Mouse (Mus musculus) limb, embryonic 15.5 days (tissue): ENCODE results near the gene Gm20388. TPM values are rescaled to one million over a fixed set of nuclear protein-coding genes. Genes with fewer than 3 reads are reported as not detected.

Experiments
- ATAC-seq: fragments of 200-750 bp; cut with Nextera tagmentation; 2 replicates; pipeline ENCODE4 v1.8.0; 2017; ENCODE audit warnings: low read depth, moderate TSS enrichment; ENCODE audit not compliant: insufficient number of reproducible peaks, low FRiP score, low TSS enrichment
- H3K27ac ChIP-seq: fragments of 300-500 bp; sonication (generic); 2 replicates; pipeline ENCODE4 v1.5.1; 2015; ENCODE audit warnings: moderate library complexity, mild to moderate bottlenecking, inconsistent platforms
- H3K27me3 ChIP-seq: fragments of 300-500 bp; sonication (generic); 2 replicates; pipeline ENCODE4 v1.6.1; 2015; ENCODE audit warnings: inconsistent platforms
- H3K36me3 ChIP-seq: fragments of 300-500 bp; sonication (generic); 2 replicates; pipeline ENCODE4 v1.6.1; 2015; ENCODE audit warnings: inconsistent platforms
- H3K4me1 ChIP-seq: fragments of 300-500 bp; sonication (generic); 2 replicates; pipeline ENCODE4 v1.6.1; 2015; ENCODE audit warnings: inconsistent platforms
- H3K4me2 ChIP-seq: fragments of 300-500 bp; sonication (generic); 2 replicates; pipeline ENCODE4 v1.6.1; 2015; ENCODE audit warnings: mild to moderate bottlenecking, inconsistent platforms
- H3K4me3 ChIP-seq: fragments of 300-500 bp; sonication (generic); 2 replicates; pipeline ENCODE4 v1.5.1; 2015; ENCODE audit warnings: mild to moderate bottlenecking, inconsistent platforms
- H3K9ac ChIP-seq: fragments of 300-500 bp; sonication (generic); 2 replicates; pipeline ENCODE4 v1.6.1; 2015; ENCODE audit warnings: inconsistent platforms
- H3K9me3 ChIP-seq: fragments of 300-500 bp; sonication (generic); 2 replicates; pipeline ENCODE4 v1.6.1; 2016; ENCODE audit warnings: inconsistent platforms
- WGBS: fragments of 180-500 bp; shearing (Covaris S2); methylation state at CpG from one replicate; pipeline ENCODE4 v1.1.7; 2015; 5-methylcytosine and 5-hydroxymethylcytosine counted together
- polyA plus RNA-seq: library from polyadenylated mRNA; unstranded; fragments of >200 nt; fragmentation: Nextera tagmentation; extraction: Ambion mirVana; gene quantifications from 2 replicates; pipeline ENCODE4 v1.2.1, GENCODE M21; 2015

The Gm20388 gene
- polyA plus RNA-seq, 1 experiment from 2014 or later = 4.9 TPM

DNA sequence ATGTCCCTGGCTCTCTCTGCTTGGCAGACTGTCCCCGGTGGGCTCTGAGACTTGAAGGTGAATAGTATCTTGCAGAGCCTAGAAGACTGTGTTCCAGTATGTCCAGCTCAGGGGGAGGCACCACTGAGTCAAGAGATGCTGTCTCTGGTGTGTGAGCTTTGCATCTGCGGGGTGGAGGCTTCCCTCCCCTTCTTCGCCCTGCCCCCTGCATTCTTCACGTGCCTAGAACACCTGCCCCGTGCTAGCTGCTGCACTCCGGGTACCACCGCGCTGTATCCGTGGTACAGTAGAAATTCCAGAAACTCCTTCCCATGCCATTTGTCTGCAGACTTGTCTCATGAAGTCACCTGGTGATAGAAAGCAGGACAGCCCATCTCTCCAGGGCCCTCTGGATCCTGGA is 2163.3 kb downstream of the Gm20388 start:
- ATAC-seq = no peak
- Histone ChIP-seq H3K9me3 (no peaks in the 10 kb centered on the region), H3K36me3 (no peaks in the 10 kb centered on the region), H3K27me3 (peaks cover 30% of the 10 kb centered on the region), H3K9ac (no peak overlapping the region), H3K27ac (no peak overlapping the region), H3K4me1 (peaks cover 6% of the 10 kb centered on the region; the same call in 1 of the 2 replicates), H3K4me2 (no peak overlapping the region), H3K4me3 (no peak overlapping the region)
- 52% methylated on average over 9 of the region's 9 CpGs for WGBS

DNA sequence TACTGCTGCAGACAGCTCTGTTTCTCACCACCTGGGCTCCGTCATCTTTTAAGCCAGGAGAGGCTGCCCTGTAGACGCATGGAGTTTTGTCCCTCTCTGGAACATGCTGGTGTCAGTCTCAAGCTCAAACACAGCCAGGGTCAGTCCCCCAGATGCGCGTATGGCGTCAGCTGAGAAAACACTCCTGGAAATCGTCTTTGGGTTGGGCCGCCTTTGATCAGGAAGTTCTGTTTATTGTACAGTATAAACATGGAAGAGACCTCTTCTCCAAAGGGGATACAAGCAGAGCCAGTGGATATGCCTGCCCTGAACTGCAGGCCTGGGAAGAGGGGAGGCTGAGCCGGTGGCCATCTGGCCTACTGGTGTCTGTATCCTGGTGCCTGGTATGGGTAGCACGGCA is 2163.8 kb downstream of the Gm20388 start:
- Histone ChIP-seq H3K4me1 (peaks cover 6% of the 10 kb centered on the region), H3K27ac (no peak overlapping the region), H3K36me3 (no peaks in the 10 kb centered on the region), H3K27me3 (peaks cover 30% of the 10 kb centered on the region), H3K9ac (no peak overlapping the region), H3K4me2 (no peak overlapping the region), H3K4me3 (no peak overlapping the region), H3K9me3 (no peaks in the 10 kb centered on the region)
- ATAC-seq = no peak
- WGBS = 58% methylated on average over 9 of the region's 9 CpGs

DNA sequence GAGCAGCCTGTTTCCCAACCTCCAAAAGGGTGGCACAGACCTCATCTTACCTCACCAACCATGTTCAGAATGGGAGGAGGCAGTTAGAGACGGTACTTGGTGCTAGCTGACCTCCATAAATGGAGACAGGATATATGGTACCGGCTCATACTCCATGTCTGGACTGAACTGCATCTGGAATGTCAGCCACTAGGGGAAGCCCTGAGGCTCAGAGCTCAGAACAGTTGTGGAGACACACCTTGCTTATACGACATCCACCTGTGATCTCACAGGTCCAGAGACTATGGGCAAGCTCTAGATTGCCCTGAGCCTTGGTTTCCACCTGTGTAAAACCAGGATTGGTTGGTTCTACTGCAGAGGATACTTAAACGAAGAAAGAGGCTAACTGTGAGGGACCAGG is 2164.3 kb downstream of the Gm20388 start:
- 69% methylated on average over 4 of the region's 4 CpGs for WGBS
- no peak overlapping the region for H3K4me3 ChIP-seq
- no peak overlapping the region for H3K27ac ChIP-seq
- H3K27me3 ChIP-seq = peaks cover 30% of the 10 kb centered on the region
- H3K9ac ChIP-seq = no peak overlapping the region
- H3K4me1 ChIP-seq = peaks cover 11% of the 10 kb centered on the region
- H3K9me3 ChIP-seq = no peaks in the 10 kb centered on the region
- no peak for ATAC-seq
- H3K36me3 ChIP-seq = no peaks in the 10 kb centered on the region
- H3K4me2 ChIP-seq = no peak overlapping the region

DNA sequence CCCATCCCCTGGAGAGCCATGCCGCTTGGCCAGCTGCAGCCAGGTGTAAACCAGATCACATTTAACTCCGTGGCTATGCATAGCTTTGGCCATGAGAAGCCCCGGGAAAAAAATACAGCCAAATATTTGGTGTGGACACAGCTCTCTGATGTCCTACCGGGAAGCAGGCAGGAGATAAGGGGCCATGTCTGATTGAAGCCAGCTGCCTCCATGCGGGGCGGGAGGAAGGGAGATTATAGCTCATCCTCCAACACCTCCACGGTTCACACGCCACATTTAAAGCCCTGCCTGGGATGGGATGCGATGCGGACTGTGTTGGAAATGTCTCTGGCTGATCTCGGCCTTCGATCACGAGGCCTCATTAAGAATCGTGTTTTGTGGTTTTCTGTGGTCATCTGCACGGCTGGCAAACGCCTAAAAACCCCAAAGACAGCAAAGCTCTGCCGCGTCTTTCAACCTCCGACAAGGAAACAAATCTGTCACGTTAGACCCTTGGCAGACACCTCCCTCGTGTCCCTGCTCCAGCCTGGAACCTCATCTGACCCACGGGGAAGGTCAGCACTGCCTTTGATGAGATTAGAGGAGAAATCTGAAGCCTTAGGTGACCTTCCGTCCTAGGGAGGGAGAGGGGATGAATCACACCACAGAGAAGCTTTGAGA is 2165.7 kb downstream of the Gm20388 start:
- H3K27ac ChIP-seq = no peak overlapping the region
- 31% methylated on average over 23 of the region's 23 CpGs for WGBS
- peaks cover 30% of the 10 kb centered on the region for H3K27me3 ChIP-seq
- no peaks in the 10 kb centered on the region for H3K9me3 ChIP-seq
- no peaks in the 10 kb centered on the region for H3K36me3 ChIP-seq
- H3K9ac ChIP-seq = no peak overlapping the region
- no peak for ATAC-seq
- H3K4me3 ChIP-seq = no peak overlapping the region
- peaks cover 22% of the 10 kb centered on the region for H3K4me1 ChIP-seq
- H3K4me2 ChIP-seq = no peak overlapping the region

DNA sequence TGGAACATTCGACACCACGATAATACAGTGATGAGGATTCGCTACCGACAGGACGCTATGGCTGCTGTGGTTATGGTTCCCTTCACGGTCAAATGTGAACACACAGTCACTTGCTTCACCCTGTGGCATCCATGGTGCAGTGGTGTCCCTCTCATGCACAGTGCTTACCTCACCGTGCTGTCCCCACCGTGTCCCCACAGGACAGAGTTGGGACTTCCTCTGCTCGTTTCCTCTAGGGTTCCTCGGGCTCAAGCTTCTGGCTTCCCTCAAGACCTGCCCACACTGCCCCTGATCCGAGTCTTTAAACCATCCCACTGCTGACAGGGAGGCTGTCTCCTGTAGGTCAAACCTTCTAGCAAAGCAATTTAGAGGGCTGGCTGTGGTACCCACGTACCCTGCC is 2167.7 kb downstream of the Gm20388 start:
- Histone ChIP-seq H3K4me2 (no peak overlapping the region), H3K9ac (no peak overlapping the region), H3K27ac (no peak overlapping the region), H3K4me3 (no peak overlapping the region), H3K27me3 (peaks cover 32% of the 10 kb centered on the region), H3K36me3 (no peaks in the 10 kb centered on the region), H3K9me3 (no peaks in the 10 kb centered on the region), H3K4me1 (peaks cover 22% of the 10 kb centered on the region)
- WGBS = 79% methylated on average over 12 of the region's 12 CpGs
- ATAC-seq = no peak

DNA sequence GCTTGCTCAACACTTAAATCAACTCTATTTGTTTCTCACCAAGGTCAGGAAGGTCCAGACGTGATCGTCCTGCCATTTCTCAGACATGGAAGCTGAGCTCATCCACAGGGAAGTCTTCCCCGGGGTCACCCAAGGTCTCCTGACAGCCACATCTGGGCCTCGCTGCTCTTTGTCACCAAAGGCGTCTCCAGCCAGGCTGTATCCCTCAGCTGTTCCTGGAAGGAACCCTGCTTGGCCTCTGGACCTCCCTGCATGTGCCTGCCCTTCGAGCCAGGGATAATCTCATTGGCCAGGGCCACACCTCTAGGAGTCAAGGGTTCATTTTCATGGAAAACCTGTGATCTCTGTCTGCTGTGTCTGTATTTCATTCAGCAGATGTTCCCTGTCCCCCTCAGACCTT is 2168.5 kb downstream of the Gm20388 start:
- H3K9ac ChIP-seq = no peak overlapping the region
- peaks cover 35% of the 10 kb centered on the region for H3K27me3 ChIP-seq
- no peak for ATAC-seq
- H3K27ac ChIP-seq = no peak overlapping the region
- no peaks in the 10 kb centered on the region for H3K36me3 ChIP-seq
- peaks cover 22% of the 10 kb centered on the region for H3K4me1 ChIP-seq
- H3K4me2 ChIP-seq = no peak overlapping the region
- WGBS = 49% methylated on average over 6 of the region's 6 CpGs
- H3K4me3 ChIP-seq = no peak overlapping the region
- no peaks in the 10 kb centered on the region for H3K9me3 ChIP-seq

DNA sequence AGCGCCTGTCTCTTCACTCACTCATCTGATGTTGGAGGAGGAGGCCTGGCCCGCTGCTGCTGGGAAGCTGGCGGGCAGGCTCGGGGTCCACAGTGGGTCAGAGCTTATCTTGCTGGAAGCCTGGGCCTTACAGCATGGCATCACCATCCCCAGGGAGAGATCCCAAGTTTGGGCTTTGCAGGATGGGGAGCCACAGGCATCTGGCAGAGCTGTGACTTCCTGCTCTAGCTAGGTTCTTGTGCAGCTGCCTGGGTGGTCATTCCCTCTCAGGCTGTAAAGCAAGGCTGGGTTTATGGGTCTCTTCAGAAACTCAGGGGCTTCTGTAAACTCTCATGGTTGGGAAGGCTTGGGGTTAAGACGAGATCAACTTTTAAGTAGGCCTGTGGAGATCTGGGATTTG is 2169.7 kb downstream of the Gm20388 start:
- Histone ChIP-seq H3K4me1 (peaks cover 22% of the 10 kb centered on the region), H3K9me3 (no peaks in the 10 kb centered on the region), H3K4me3 (no peak overlapping the region), H3K4me2 (no peak overlapping the region), H3K9ac (no peak overlapping the region), H3K36me3 (no peaks in the 10 kb centered on the region), H3K27me3 (peaks cover 31% of the 10 kb centered on the region), H3K27ac (peak overlapping the region; percentile 73; the same call in 1 of the 2 replicates)
- ATAC-seq = no peak
- 21% methylated on average over 5 of the region's 5 CpGs for WGBS

DNA sequence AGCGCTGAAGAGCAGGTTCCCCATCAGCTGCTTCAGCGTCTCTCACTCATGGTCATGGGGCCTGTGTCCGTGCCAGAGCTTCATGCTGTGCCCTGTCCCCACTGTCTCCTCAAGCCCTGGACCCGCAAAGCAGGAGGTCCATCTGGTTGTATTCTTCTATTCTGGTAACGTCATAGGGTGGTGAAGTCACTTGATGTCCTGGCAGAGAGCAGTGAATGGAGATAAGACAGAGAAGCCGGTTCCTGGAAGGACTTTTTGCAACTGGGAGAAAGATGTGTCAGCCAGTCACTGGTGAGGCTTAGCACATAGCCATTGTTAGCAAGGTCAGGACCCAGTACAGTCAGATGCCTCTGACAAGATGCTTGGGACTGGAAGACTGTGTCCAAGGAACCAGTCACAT is 2172.8 kb downstream of the Gm20388 start:
- Histone ChIP-seq H3K27me3 (peaks cover 8% of the 10 kb centered on the region; the same call in 1 of the 2 replicates), H3K4me2 (no peak overlapping the region), H3K4me1 (peaks cover 17% of the 10 kb centered on the region), H3K9me3 (no peaks in the 10 kb centered on the region), H3K36me3 (no peaks in the 10 kb centered on the region), H3K4me3 (no peak overlapping the region), H3K27ac (no peak overlapping the region), H3K9ac (no peak overlapping the region)
- WGBS = 95% methylated on average over 6 of the region's 6 CpGs
- ATAC-seq = no peak

DNA sequence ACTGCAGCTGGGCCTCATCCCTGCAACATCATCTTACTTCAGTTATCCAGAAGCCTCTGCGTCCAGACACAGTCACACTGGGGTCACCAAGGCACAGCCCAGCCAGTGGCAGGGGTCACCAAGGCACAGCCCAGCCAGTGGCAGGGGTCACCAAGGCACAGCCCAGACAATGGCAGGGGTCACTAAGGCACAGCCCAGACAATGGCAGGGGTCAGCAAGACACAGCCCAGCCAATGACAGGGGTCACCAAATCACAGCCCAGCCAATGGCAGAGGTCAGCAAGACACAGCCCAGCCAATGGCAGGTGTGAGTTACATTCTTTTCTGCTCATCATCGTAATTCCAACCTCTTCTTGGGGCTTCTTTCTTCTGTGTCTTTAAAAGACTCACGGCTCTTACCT is 2173.5 kb downstream of the Gm20388 start:
- no peak for ATAC-seq
- Histone ChIP-seq H3K9me3 (no peaks in the 10 kb centered on the region), H3K4me1 (peaks cover 17% of the 10 kb centered on the region), H3K4me3 (no peak overlapping the region), H3K9ac (no peak overlapping the region), H3K4me2 (no peak overlapping the region), H3K27me3 (0 out of 2 replicates have a peak, but pooled peaks cover 4% of the 10 kb centered on the region), H3K27ac (no peak overlapping the region), H3K36me3 (no peaks in the 10 kb centered on the region)
- 73% methylated on average over 3 of the region's 3 CpGs for WGBS

DNA sequence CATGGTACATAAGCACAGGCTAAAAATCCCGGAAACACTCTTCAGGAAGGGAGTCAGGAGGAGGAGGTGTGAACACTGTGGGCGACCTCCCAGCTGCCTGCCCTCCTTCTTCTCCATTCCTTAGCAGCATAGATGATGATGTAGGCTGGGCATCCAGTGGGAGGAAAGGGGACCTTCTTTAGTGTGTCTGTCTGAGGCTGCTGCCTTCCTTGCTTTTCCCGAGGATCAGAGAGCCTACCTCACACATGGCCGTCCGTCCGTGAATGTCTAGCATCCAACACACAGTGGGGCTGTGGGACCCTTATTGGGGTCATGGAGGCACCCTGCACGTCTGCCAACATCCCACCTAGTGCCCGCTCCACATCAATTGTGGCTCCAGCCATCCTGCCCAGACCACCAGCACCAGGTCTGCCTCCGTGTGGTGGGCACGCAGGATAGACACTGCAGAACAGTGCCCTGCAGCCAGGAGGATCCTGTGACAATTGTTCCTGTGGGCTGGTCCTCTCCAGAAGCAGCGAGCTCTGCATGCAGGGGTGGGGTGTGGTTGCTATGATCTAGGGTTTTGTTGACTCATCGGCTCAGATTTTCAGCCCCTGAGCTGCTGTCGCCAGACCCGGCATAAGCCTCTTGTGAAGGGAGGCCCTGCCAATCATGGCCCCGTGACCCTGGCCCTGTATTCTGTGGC is 2174.2 kb downstream of the Gm20388 start:
- no peak for ATAC-seq
- 77% methylated on average over 15 of the region's 15 CpGs for WGBS
- H3K9me3 ChIP-seq = no peaks in the 10 kb centered on the region
- no peak overlapping the region for H3K4me2 ChIP-seq
- no peak overlapping the region for H3K9ac ChIP-seq
- no peaks in the 10 kb centered on the region for H3K36me3 ChIP-seq
- H3K4me3 ChIP-seq = no peak overlapping the region
- 0 out of 2 replicates have a peak, but pooled peaks cover 4% of the 10 kb centered on the region for H3K27me3 ChIP-seq
- no peak overlapping the region for H3K27ac ChIP-seq
- H3K4me1 ChIP-seq = peaks cover 12% of the 10 kb centered on the region

DNA sequence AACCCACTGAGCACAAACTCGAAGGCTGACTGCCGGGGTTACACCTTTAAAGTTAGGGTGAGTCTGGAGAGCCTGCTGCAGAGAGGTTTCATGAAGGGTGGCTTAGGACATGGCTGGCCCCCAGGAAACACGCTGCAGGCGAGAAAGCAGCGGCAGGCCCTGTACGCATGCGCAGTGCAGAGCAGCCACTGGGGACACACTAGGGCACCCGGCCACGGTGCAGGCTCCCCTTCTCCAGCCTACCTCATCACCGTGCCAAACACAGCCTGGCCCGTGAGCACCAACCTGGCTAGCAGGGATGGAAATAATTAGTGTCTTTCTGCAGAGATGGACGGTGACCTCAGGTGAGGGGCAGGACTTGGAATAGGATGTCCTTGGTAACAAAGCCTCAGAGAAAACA is 2175.4 kb downstream of the Gm20388 start:
- no peaks in the 10 kb centered on the region for H3K36me3 ChIP-seq
- H3K4me1 ChIP-seq = peaks cover under 1% of the 10 kb centered on the region
- no peak for ATAC-seq
- no peak overlapping the region for H3K9ac ChIP-seq
- 63% methylated on average over 12 of the region's 12 CpGs for WGBS
- H3K4me2 ChIP-seq = no peak overlapping the region
- no peaks in the 10 kb centered on the region for H3K9me3 ChIP-seq
- H3K4me3 ChIP-seq = no peak overlapping the region
- no peak overlapping the region for H3K27ac ChIP-seq
- 0 out of 2 replicates have a peak, but pooled peaks cover 4% of the 10 kb centered on the region for H3K27me3 ChIP-seq

DNA sequence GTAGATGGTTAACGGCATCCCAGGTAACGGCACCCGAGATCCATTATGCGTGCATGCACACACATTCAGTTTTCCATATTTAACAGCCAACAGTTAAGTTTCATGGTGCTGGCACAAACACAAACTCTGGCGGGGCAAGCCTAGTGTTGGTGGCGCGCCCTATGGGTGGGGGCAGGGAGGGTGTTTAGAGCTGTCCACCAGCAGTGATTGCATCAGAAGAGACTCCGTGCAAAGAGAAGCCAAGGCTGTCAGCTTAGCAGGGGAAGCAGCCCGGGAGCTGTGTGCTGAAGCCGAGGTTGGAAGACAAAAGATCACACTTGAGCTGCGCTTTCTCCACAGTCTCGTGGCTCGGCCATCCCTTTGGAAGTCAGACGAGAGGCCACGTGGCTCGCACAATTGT is 2178.0 kb downstream of the Gm20388 start:
- H3K27me3 ChIP-seq = no peaks in the 10 kb centered on the region
- no peak overlapping the region for H3K9ac ChIP-seq
- no peak overlapping the region for H3K27ac ChIP-seq
- WGBS = 87% methylated on average over 16 of the region's 16 CpGs
- H3K4me2 ChIP-seq = no peak overlapping the region
- H3K9me3 ChIP-seq = no peaks in the 10 kb centered on the region
- no peak overlapping the region for H3K4me3 ChIP-seq
- H3K4me1 ChIP-seq = peaks cover 13% of the 10 kb centered on the region
- ATAC-seq = no peak
- H3K36me3 ChIP-seq = no peaks in the 10 kb centered on the region
